Mouse (Mus musculus) liver, embryonic 13.5 days (tissue): ENCODE measurements around the gene Dynlt1c. TPM values are rescaled to one million over a fixed set of nuclear protein-coding genes. Genes with fewer than 3 reads are reported as not detected.
A peak's percentile ranks its signal among the peaks of the same experiment; 100 is the strongest.
"Not testable (repeated sequence)": the region's sequence is repeated elsewhere in the genome, so short reads cannot be mapped to it uniquely, and the experiment has no call there.

Experiments used
- ATAC-seq: fragments of 200-750 bp; cut with Nextera tagmentation; 2 replicates; pipeline ENCODE4 v1.8.0; 2017; ENCODE audit warnings: low read depth, mild to moderate bottlenecking, moderate number of reproducible peaks, moderate library complexity
- DNase-seq: peaks from one replicate; pipeline ENCODE4 v3.0.0; 2022
- H3K27ac ChIP-seq: fragments of 300-500 bp; sonication (generic); 2 replicates; pipeline ENCODE4 v1.5.1; 2015; ENCODE audit warnings: moderate library complexity, mild to moderate bottlenecking, inconsistent platforms
- H3K27me3 ChIP-seq: fragments of 300-500 bp; sonication (generic); 2 replicates; pipeline ENCODE4 v1.6.1; 2015; ENCODE audit warnings: mild to moderate bottlenecking, inconsistent platforms
- H3K36me3 ChIP-seq: fragments of 300-500 bp; sonication (generic); 2 replicates; pipeline ENCODE4 v1.6.1; 2015; ENCODE audit warnings: mild to moderate bottlenecking, inconsistent platforms
- H3K4me1 ChIP-seq: fragments of 300-500 bp; sonication (generic); replicated peaks from 2 replicates; pipeline ENCODE4 v1.6.1; 2015; ENCODE audit warnings: inconsistent platforms
- H3K4me2 ChIP-seq: fragments of 300-500 bp; sonication (generic); 2 replicates; pipeline ENCODE4 v1.6.1; 2015; ENCODE audit warnings: inconsistent platforms, mild to moderate bottlenecking, moderate library complexity
- H3K4me3 ChIP-seq: fragments of 300-500 bp; sonication (generic); replicated peaks from 2 replicates; pipeline ENCODE4 v1.5.1; 2015; ENCODE audit warnings: mild to moderate bottlenecking, inconsistent platforms
- H3K9ac ChIP-seq: fragments of 300-500 bp; sonication (generic); 2 replicates; pipeline ENCODE4 v1.6.1; 2015; ENCODE audit warnings: mild to moderate bottlenecking, inconsistent platforms
- H3K9me3 ChIP-seq: fragments of 300-500 bp; sonication (generic); replicated peaks from 2 replicates; pipeline ENCODE4 v1.6.1; 2016; ENCODE audit warnings: inconsistent platforms
- WGBS: fragments of 180-500 bp; shearing (Covaris S2); methylation state at CpG from one replicate; pipeline ENCODE4 v1.1.7; 2015; ENCODE audit not compliant: insufficient replicate concordance; 5-methylcytosine and 5-hydroxymethylcytosine counted together
- polyA plus RNA-seq: library from polyadenylated mRNA; unstranded; fragments of >200 nt; fragmentation: Nextera tagmentation; extraction: Ambion mirVana; gene quantifications from 2 replicates; pipeline ENCODE4 v1.2.1, GENCODE M21; 2015

Gene Dynlt1c
- polyA plus RNA-seq: 5.0 and 6.4 TPM in 2 replicates

- Histone ChIP-seq H3K4me2 (peak within 1 kb of the TSS; percentile 51), H3K4me3 (peak within 1 kb of the TSS; percentile 48)
- ATAC-seq (peak; percentile 96), DNase-seq (peak; percentile 89)
- H3K4me1 ChIP-seq, H3K36me3 ChIP-seq, H3K27ac ChIP-seq, H3K9ac ChIP-seq, H3K27me3 ChIP-seq, H3K9me3 ChIP-seq: not testable (repeated sequence)
- 12% methylated on average over 29 of the region's 40 CpGs for WGBS
Observed at GRCm38 (mm10) chr17:6601204-6601911, at the start of gene Dynlt1c. Gene Dynlt1c (plus strand): TSS chr17:6601671.

GRCm38 (mm10) chr17:6553798-6554197 is 47.7 kb upstream of the Dynlt1c start:
- H3K9me3 ChIP-seq, H3K4me2 ChIP-seq, H3K9ac ChIP-seq, DNase-seq, H3K27me3 ChIP-seq, H3K4me3 ChIP-seq, H3K4me1 ChIP-seq, H3K36me3 ChIP-seq, H3K27ac ChIP-seq: not testable (repeated sequence)
- no CpG with 5 or more reads among the region's 4 CpGs for WGBS
- ATAC-seq: peak; percentile 31; the same call in 1 of the 2 replicates

GRCm38 (mm10) chr17:6554243-6554642 is 47.2 kb upstream of the Dynlt1c start:
- not testable (repeated sequence) for DNase-seq, H3K27me3 ChIP-seq, H3K9ac ChIP-seq, H3K27ac ChIP-seq, H3K4me1 ChIP-seq, H3K4me2 ChIP-seq, ATAC-seq, H3K36me3 ChIP-seq, H3K9me3 ChIP-seq, H3K4me3 ChIP-seq
- WGBS: no CpG with 5 or more reads among the region's 5 CpGs

- not testable (repeated sequence) for H3K27ac ChIP-seq, DNase-seq, ATAC-seq, H3K36me3 ChIP-seq, H3K9me3 ChIP-seq, H3K4me1 ChIP-seq, H3K4me2 ChIP-seq, H3K27me3 ChIP-seq, H3K4me3 ChIP-seq, H3K9ac ChIP-seq
- no CpG with 5 or more reads among the region's 4 CpGs for WGBS
Observed at GRCm38 (mm10) chr17:6559447-6560133, 41.9 kb upstream of the Dynlt1c start.

- ATAC-seq, H3K4me1 ChIP-seq, H3K4me3 ChIP-seq, H3K4me2 ChIP-seq, H3K9ac ChIP-seq, H3K9me3 ChIP-seq, H3K36me3 ChIP-seq, H3K27ac ChIP-seq, H3K27me3 ChIP-seq, DNase-seq: not testable (repeated sequence)
- 67% methylated on average over 3 of the region's 3 CpGs for WGBS
Observed at GRCm38 (mm10) chr17:6564866-6565265, 36.6 kb upstream of the Dynlt1c start.

- H3K36me3 ChIP-seq, H3K4me1 ChIP-seq, ATAC-seq, H3K27me3 ChIP-seq, H3K27ac ChIP-seq, H3K4me2 ChIP-seq, H3K4me3 ChIP-seq, DNase-seq, H3K9me3 ChIP-seq, H3K9ac ChIP-seq: not testable (repeated sequence)
- WGBS: 52% methylated on average over 5 of the region's 8 CpGs
Observed at GRCm38 (mm10) chr17:6567908-6568307, 33.6 kb upstream of the Dynlt1c start.

- H3K9ac ChIP-seq, H3K27ac ChIP-seq, H3K36me3 ChIP-seq, ATAC-seq, DNase-seq, H3K27me3 ChIP-seq, H3K9me3 ChIP-seq, H3K4me1 ChIP-seq, H3K4me2 ChIP-seq, H3K4me3 ChIP-seq: not testable (repeated sequence)
- WGBS: 75% methylated on average over 11 of the region's 11 CpGs
Observed at GRCm38 (mm10) chr17:6571296-6571695, 30.2 kb upstream of the Dynlt1c start.

- no CpG with 5 or more reads among the region's 1 CpGs for WGBS
- not testable (repeated sequence) for H3K4me2 ChIP-seq, H3K36me3 ChIP-seq, H3K4me1 ChIP-seq, H3K9ac ChIP-seq, H3K4me3 ChIP-seq, H3K9me3 ChIP-seq, ATAC-seq, H3K27ac ChIP-seq, DNase-seq, H3K27me3 ChIP-seq
Observed at GRCm38 (mm10) chr17:6572202-6572601, 29.3 kb upstream of the Dynlt1c start.

- H3K4me1 ChIP-seq, ATAC-seq, H3K27me3 ChIP-seq, H3K36me3 ChIP-seq, H3K9ac ChIP-seq, DNase-seq, H3K9me3 ChIP-seq, H3K4me2 ChIP-seq, H3K27ac ChIP-seq, H3K4me3 ChIP-seq: not testable (repeated sequence)
- 74% methylated on average over 8 of the region's 8 CpGs for WGBS
Observed at GRCm38 (mm10) chr17:6575376-6575775, 26.1 kb upstream of the Dynlt1c start.

- H3K9ac ChIP-seq, H3K4me3 ChIP-seq, H3K4me1 ChIP-seq, H3K4me2 ChIP-seq, H3K36me3 ChIP-seq, ATAC-seq, H3K27ac ChIP-seq, H3K9me3 ChIP-seq, H3K27me3 ChIP-seq, DNase-seq: not testable (repeated sequence)
- WGBS: no CpG with 5 or more reads among the region's 6 CpGs
Observed at GRCm38 (mm10) chr17:6588672-6589071, 12.8 kb upstream of the Dynlt1c start.

GRCm38 (mm10) chr17:6592109-6592508 is 9.4 kb upstream of the Dynlt1c start:
- WGBS: 72% methylated on average over 2 of the region's 3 CpGs
- not testable (repeated sequence) for H3K9ac ChIP-seq, H3K4me2 ChIP-seq, H3K9me3 ChIP-seq, H3K4me3 ChIP-seq, H3K36me3 ChIP-seq, ATAC-seq, H3K27ac ChIP-seq, DNase-seq, H3K4me1 ChIP-seq, H3K27me3 ChIP-seq

GRCm38 (mm10) chr17:6593896-6594295 is 7.6 kb upstream of the Dynlt1c start:
- not testable (repeated sequence) for H3K4me3 ChIP-seq, H3K36me3 ChIP-seq, H3K27me3 ChIP-seq, ATAC-seq, H3K9ac ChIP-seq, DNase-seq, H3K4me2 ChIP-seq, H3K27ac ChIP-seq, H3K4me1 ChIP-seq, H3K9me3 ChIP-seq
- WGBS: 53% methylated on average over 3 of the region's 3 CpGs
